Mouse (Mus musculus) lung, postnatal 0 days (tissue): ENCODE measurements around the gene Adgrg3.

Experiments used
- CTCF ChIP-seq: IDR thresholded peaks from 2 replicates; pipeline ENCODE4 v1.5.1; 2016; ENCODE audit warnings: antibody characterized with exemption, mild to moderate bottlenecking
- EP300 ChIP-seq: IDR thresholded peaks from 2 replicates; pipeline ENCODE4 v1.6.1; 2016; ENCODE audit warnings: antibody characterized with exemption, mild to moderate bottlenecking, control low read depth

DNA sequence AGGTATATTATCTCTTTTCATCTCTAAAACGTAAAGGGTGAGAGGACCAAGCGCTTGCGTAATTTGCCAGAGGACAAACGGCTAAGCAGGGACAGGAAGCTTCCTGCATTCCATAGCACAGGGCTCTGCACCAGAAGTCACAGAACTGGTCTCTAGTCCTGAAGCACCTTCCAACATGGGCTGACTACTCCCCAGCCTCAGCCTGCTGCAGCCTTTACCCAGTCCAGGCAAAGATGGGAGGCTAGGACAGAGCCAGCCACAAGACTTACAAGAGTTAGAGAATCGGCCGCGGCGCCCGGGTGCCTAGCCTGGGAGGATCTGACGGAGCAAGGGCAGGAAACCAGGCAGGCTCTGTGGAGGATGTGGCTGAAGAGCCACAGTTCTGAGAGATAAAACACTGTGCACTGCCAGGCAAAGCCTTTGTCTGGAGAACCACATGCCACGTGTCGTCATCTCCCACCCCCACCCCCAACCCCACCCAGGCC lies 2.8 kb downstream of the Adgrg3 start:
- TF ChIP-seq CTCF (no peak), EP300 (no peak)
